Mouse (Mus musculus) midbrain, embryonic 12.5 days (tissue): ENCODE measurements around the gene Tox2. TPM values are rescaled to one million over a fixed set of nuclear protein-coding genes. Genes with fewer than 3 reads are reported as not detected.
A peak's percentile ranks its signal among the peaks of the same experiment; 100 is the strongest.

ENCODE experiments used
- ATAC-seq: fragments of 200-750 bp; cut with Nextera tagmentation; 2 replicates; pipeline ENCODE4 v1.8.0; 2017; ENCODE audit warnings: low read depth, moderate TSS enrichment, moderate library complexity; ENCODE audit not compliant: low FRiP score
- H3K27ac ChIP-seq: fragments of 300-500 bp; sonication (generic); replicated peaks from 2 replicates; pipeline ENCODE4 v1.5.1; 2016; ENCODE audit warnings: mild to moderate bottlenecking
- H3K27me3 ChIP-seq: fragments of 300-500 bp; sonication (generic); 2 replicates; pipeline ENCODE4 v1.6.1; 2016; ENCODE audit warnings: mild to moderate bottlenecking
- H3K36me3 ChIP-seq: fragments of 300-500 bp; sonication (generic); 2 replicates; pipeline ENCODE4 v1.6.1; 2016
- H3K4me1 ChIP-seq: fragments of 300-500 bp; sonication (generic); 2 replicates; pipeline ENCODE4 v1.6.1; 2016
- H3K4me2 ChIP-seq: fragments of 300-500 bp; sonication (generic); replicated peaks from 2 replicates; pipeline ENCODE4 v1.6.1; 2016; ENCODE audit warnings: mild to moderate bottlenecking, moderate library complexity
- H3K4me3 ChIP-seq: fragments of 300-500 bp; sonication (generic); 2 replicates; pipeline ENCODE4 v1.5.1; 2016; ENCODE audit warnings: mild to moderate bottlenecking
- H3K9ac ChIP-seq: fragments of 300-500 bp; sonication (generic); replicated peaks from 2 replicates; pipeline ENCODE4 v1.6.1; 2016; ENCODE audit warnings: mild to moderate bottlenecking, moderate library complexity
- H3K9me3 ChIP-seq: fragments of 300-500 bp; sonication (generic); 2 replicates; pipeline ENCODE4 v1.6.1; 2016; ENCODE audit warnings: mild to moderate bottlenecking
- WGBS: fragments of 180-500 bp; shearing (Covaris S2); methylation state at CpG from one replicate; pipeline ENCODE4 v1.1.7; 2016; 5-methylcytosine and 5-hydroxymethylcytosine counted together
- polyA plus RNA-seq: library from polyadenylated mRNA; unstranded; fragments of >200 nt; fragmentation: Nextera tagmentation; extraction: Ambion mirVana; gene quantifications from 2 replicates; pipeline ENCODE4 v1.2.1, GENCODE M21; 2016

Gene Tox2
- polyA plus RNA-seq, 1 experiment from 2014 or later: 38.1 TPM

DNA sequence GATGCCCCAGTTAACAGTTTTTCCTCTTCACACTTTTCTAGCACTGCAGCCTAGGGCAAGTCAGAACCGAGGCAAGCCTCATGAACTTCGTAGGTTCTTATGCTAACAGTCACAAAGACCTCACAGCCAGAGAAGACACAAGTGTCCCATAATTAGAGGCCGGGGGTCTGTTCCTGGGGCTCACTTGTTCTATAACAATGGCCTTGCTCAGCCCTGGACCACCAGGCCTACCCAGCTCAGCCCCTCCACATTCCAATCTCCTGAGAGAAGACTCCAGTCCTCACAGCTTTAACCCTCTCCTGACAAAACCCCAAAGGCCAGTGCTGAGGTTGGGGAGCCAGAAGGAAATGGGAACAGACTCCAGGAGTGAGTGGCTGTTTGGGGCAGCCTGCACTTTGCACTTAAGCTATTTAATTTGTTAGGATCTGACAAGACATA lies 12.9 kb upstream of the Tox2 start:
- H3K4me3 ChIP-seq: no peak overlapping the region
- H3K9ac ChIP-seq: no peak overlapping the region; the same call in 1 of the 2 replicates
- H3K4me1 ChIP-seq: peaks cover 50% of the 10 kb centered on the region
- H3K36me3 ChIP-seq: no peaks in the 10 kb centered on the region
- H3K27me3 ChIP-seq: peaks cover 8% of the 10 kb centered on the region; the same call in 1 of the 2 replicates
- ATAC-seq: peak; percentile 82
- no peaks in the 10 kb centered on the region for H3K9me3 ChIP-seq
- 4% methylated on average over 3 of the region's 3 CpGs for WGBS
- H3K4me2 ChIP-seq: peak overlapping the region; percentile 27
- H3K27ac ChIP-seq: peak overlapping the region; percentile 72

DNA sequence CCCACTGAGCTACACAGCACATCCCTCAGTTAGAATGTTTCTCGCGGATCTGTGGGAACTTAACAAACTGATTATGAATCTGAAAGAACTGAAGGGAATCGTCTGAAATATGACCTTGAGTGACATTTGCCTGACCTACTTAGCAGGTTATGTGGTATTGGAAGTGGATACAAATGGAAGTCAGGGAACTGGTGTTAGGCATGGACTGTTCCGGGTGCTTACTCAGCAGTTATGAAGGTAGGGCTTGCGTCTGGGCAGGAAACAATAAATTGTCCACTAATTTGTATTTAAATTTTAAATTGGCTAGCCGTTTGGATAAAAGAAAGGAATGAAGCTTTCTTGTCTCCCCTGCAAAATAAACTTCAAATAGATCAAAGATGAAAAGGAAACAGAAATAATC lies 10.4 kb upstream of the Tox2 start:
- Histone ChIP-seq H3K27me3 (peaks cover 8% of the 10 kb centered on the region; the same call in 1 of the 2 replicates), H3K4me2 (no peak overlapping the region), H3K9ac (no peak overlapping the region), H3K4me1 (peaks cover 60% of the 10 kb centered on the region), H3K9me3 (no peaks in the 10 kb centered on the region), H3K4me3 (no peak overlapping the region), H3K36me3 (no peaks in the 10 kb centered on the region), H3K27ac (no peak overlapping the region)
- ATAC-seq: no peak
- WGBS: 72% methylated on average over 6 of the region's 6 CpGs

GRCm38 (mm10) chr2:163194015-163194414 lies 8.9 kb upstream of the Tox2 start:
- Histone ChIP-seq H3K4me2 (no peak overlapping the region), H3K9me3 (no peaks in the 10 kb centered on the region), H3K36me3 (no peaks in the 10 kb centered on the region), H3K27ac (peak overlapping the region; percentile 61), H3K27me3 (peaks cover 15% of the 10 kb centered on the region; the same call in 1 of the 2 replicates), H3K4me1 (peaks cover 52% of the 10 kb centered on the region), H3K9ac (no peak overlapping the region), H3K4me3 (no peak overlapping the region)
- ATAC-seq: no peak
- 32% methylated on average over 2 of the region's 2 CpGs for WGBS

DNA sequence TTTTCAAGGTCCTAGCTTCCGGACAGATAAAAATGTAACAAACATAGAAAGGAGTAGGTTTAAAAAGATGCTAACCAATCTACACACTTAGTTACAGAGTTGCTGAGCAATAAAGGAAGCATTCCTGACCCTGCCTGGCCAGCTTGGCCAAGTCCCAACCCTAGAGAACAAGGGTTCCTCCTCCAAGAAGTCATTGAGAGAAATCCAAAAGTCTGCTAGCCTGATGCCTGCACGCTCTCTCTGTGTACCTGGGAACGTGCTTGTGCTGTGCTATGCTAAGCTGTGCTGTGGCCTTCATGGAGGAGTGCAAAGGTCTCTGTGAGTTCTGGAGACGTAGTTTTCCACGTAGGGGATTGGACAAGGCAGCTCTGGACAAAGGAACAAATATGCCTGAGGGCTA lies 8.4 kb upstream of the Tox2 start:
- ATAC-seq: no peak
- Histone ChIP-seq H3K27me3 (peaks cover 20% of the 10 kb centered on the region; the same call in 1 of the 2 replicates), H3K4me3 (no peak overlapping the region), H3K36me3 (no peaks in the 10 kb centered on the region), H3K4me1 (peaks cover 47% of the 10 kb centered on the region), H3K4me2 (no peak overlapping the region), H3K9ac (no peak overlapping the region), H3K9me3 (no peaks in the 10 kb centered on the region), H3K27ac (peak overlapping the region; percentile 61; the same call in 1 of the 2 replicates)
- WGBS: 62% methylated on average over 5 of the region's 5 CpGs

GRCm38 (mm10) chr2:163195106-163195833 lies 7.7 kb upstream of the Tox2 start:
- ATAC-seq: no peak; the same call in 1 of the 2 replicates
- H3K9ac ChIP-seq: no peak overlapping the region
- H3K4me3 ChIP-seq: no peak overlapping the region
- no peaks in the 10 kb centered on the region for H3K36me3 ChIP-seq
- H3K4me2 ChIP-seq: peak overlapping the region; percentile 14
- 5% methylated on average over 6 of the region's 6 CpGs for WGBS
- H3K27me3 ChIP-seq: peaks cover 24% of the 10 kb centered on the region; the same call in 1 of the 2 replicates
- peaks cover 40% of the 10 kb centered on the region for H3K4me1 ChIP-seq
- no peaks in the 10 kb centered on the region for H3K9me3 ChIP-seq
- H3K27ac ChIP-seq: peak overlapping the region; percentile 72

DNA sequence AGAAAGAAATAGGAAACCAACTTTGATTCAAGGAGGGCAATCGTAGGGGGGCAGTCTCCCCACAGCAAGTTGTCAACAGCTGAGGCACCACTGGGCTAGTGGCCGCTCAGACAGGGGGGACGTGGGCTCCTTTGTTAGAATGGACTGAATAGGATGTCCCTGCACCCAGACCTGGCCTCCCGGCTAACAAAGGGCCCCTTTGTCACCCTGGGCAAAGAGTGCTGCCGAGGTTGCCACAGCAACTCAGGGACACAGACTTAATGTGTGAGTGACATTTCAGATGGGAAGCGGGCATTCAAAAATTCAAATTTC lies 7.1 kb upstream of the Tox2 start:
- peak overlapping the region; percentile 14 for H3K4me2 ChIP-seq
- WGBS: 9% methylated on average over 6 of the region's 6 CpGs
- no peak overlapping the region for H3K4me3 ChIP-seq
- no peaks in the 10 kb centered on the region for H3K36me3 ChIP-seq
- H3K9me3 ChIP-seq: no peaks in the 10 kb centered on the region
- peak overlapping the region; percentile 72 for H3K27ac ChIP-seq
- H3K4me1 ChIP-seq: peaks cover 35% of the 10 kb centered on the region
- H3K27me3 ChIP-seq: peaks cover 24% of the 10 kb centered on the region; the same call in 1 of the 2 replicates
- ATAC-seq: peak; percentile 91
- H3K9ac ChIP-seq: no peak overlapping the region

DNA sequence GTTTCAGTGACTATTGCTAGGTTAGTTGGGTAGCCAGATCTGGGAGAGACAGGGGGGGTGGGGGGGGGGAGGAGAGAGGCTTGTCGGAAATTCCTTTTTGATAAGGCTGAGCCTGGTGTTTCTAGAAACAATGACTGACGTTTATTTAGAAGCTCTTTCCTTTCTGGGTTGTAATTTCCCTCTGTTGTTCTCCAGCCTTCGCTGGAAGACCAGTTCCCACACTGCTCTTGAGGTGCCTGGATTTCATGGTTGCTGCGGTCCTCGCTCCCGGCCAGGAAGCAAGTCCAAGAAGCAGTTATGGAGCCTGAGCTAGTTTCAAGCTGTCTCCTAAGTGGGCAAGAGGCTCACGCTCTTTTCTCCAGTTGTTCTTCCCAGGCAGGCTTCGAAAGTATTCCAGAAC lies 1.0 kb upstream of the Tox2 start:
- Histone ChIP-seq H3K4me2 (peak overlapping the region; percentile 84), H3K27me3 (peaks cover 37% of the 10 kb centered on the region; the same call in 1 of the 2 replicates), H3K9ac (no peak overlapping the region), H3K4me1 (peaks cover 42% of the 10 kb centered on the region), H3K4me3 (peak overlapping the region; percentile 73; the same call in 1 of the 2 replicates), H3K9me3 (peaks cover 8% of the 10 kb centered on the region; the same call in 1 of the 2 replicates), H3K27ac (peak overlapping the region; percentile 11; the same call in 1 of the 2 replicates), H3K36me3 (no peaks in the 10 kb centered on the region)
- WGBS: 51% methylated on average over 8 of the region's 8 CpGs
- ATAC-seq: no peak

DNA sequence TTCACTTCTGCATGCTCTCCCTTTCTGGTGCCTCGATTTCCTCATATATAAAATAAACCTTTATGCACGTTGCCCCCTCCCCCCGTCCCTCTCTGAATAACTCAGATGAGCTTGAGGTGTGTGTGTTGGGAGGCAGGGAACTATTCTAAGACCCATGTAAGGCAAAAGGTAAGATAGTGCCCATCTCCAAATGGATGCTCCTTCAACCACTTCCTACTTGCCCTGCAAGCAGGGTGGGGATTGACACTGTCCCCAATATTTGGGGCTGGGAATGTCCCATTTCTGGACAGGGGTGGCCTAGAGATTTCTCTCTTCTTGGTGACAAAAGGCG lies 407 bp upstream of the Tox2 start:
- H3K4me3 ChIP-seq: peak overlapping the region; percentile 73
- peak overlapping the region; percentile 84 for H3K4me2 ChIP-seq
- H3K27ac ChIP-seq: peak overlapping the region; percentile 11; the same call in 1 of the 2 replicates
- WGBS: 1% methylated on average over 4 of the region's 4 CpGs
- H3K36me3 ChIP-seq: no peaks in the 10 kb centered on the region
- peaks cover 8% of the 10 kb centered on the region; the same call in 1 of the 2 replicates for H3K9me3 ChIP-seq
- H3K9ac ChIP-seq: 0 out of 2 replicates have a peak overlapping the region, but pooled peaks have one; percentile 83
- ATAC-seq: no peak; the same call in 1 of the 2 replicates
- peaks cover 42% of the 10 kb centered on the region for H3K4me1 ChIP-seq
- peaks cover 37% of the 10 kb centered on the region; the same call in 1 of the 2 replicates for H3K27me3 ChIP-seq

DNA sequence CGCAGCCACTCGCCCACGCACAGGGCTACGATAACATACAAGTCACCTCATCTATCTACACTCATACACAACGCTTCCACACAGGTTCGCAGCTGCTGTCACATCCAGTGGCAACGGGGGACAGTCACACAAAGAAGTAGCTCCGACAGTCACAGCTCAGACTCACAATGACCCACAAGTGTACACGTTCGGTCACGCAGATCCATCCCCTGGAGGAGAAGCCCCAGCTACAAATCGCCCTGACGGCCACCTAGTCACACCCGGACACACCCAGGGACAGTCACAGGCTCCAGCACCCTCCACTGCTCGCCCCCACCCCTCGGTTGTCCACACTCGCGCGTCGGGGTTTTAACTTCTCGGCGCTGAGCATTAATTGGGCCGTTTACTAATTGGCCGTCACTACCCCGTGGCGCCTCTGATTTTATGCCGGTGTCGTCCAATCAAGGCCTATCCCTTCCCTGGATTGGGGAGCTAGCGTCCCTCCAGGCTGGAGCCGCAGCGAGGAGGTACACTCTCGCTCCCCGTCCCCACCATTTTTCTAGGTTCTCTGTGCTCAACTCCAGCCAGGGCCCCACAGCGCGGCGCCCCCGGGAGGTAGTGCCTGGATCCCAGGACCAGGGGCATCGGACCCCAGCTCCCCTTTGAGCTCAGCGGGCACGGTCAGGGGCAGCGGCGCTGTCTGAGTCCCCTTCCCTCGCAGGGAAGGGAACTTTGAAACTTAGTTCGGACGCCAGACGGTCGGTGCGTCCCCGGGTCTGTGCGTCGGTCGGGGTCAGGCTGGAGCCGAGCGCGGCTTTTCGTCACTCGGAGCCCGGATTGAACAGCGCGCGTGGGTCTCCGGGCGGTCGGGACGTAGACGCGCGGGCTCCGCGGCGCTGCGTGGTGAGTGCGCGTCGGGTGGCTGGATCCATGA lies 966 bp downstream of the Tox2 start:
- peak overlapping the region; percentile 85 for H3K27ac ChIP-seq

GRCm38 (mm10) chr2:163204548-163205261 lies 1.8 kb downstream of the Tox2 start:
- Histone ChIP-seq H3K9me3 (peaks cover 8% of the 10 kb centered on the region; the same call in 1 of the 2 replicates), H3K27ac (peak overlapping the region; percentile 85), H3K4me2 (peak overlapping the region; percentile 84), H3K27me3 (peaks cover 21% of the 10 kb centered on the region; the same call in 1 of the 2 replicates), H3K4me1 (peaks cover 46% of the 10 kb centered on the region), H3K9ac (peak overlapping the region; percentile 83), H3K36me3 (no peaks in the 10 kb centered on the region), H3K4me3 (peak overlapping the region; percentile 73)
- under 1% methylated on average over 31 of the region's 45 CpGs for WGBS
- peak; percentile 52 for ATAC-seq

More for the DNA sequence above, 966 bp downstream of the Tox2 start:
- peak overlapping the region; percentile 73 for H3K4me3 ChIP-seq
- H3K9me3 ChIP-seq: peaks cover 8% of the 10 kb centered on the region; the same call in 1 of the 2 replicates
- H3K27me3 ChIP-seq: peaks cover 30% of the 10 kb centered on the region; the same call in 1 of the 2 replicates
- H3K4me2 ChIP-seq: peak overlapping the region; percentile 84
- H3K36me3 ChIP-seq: no peaks in the 10 kb centered on the region
- H3K9ac ChIP-seq: peak overlapping the region; percentile 83
- ATAC-seq: peak; percentile 39
- peaks cover 46% of the 10 kb centered on the region for H3K4me1 ChIP-seq
- under 1% methylated on average over 74 of the region's 75 CpGs for WGBS

DNA sequence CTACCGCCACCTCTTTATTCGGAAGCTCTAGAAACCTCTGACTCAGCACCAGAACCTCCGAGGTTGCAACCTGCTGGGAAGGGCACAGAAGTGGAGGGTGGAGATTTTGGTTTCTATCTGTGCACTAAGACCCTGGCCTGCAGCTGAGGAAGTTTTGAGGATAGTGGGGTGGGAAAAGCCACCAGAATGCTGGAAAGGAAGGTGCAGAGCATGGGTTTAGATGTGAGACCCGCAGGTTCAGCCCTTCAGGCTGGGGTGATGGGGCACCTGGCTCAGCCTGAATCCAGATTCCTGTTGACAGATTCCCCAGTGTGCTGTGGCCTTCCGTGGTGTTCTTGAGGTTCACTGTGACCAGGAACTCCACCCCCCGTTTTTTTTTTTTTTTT lies 2.3 kb downstream of the Tox2 start:
- H3K4me3 ChIP-seq: peak overlapping the region; percentile 73
- 0 out of 2 replicates have a peak, but pooled peaks cover 4% of the 10 kb centered on the region for H3K36me3 ChIP-seq
- H3K27ac ChIP-seq: peak overlapping the region; percentile 85
- peaks cover 8% of the 10 kb centered on the region; the same call in 1 of the 2 replicates for H3K9me3 ChIP-seq
- peak overlapping the region; percentile 83 for H3K9ac ChIP-seq
- H3K4me2 ChIP-seq: peak overlapping the region; percentile 84
- H3K4me1 ChIP-seq: peaks cover 46% of the 10 kb centered on the region
- no peak for ATAC-seq
- 2% methylated on average over 6 of the region's 6 CpGs for WGBS
- peaks cover 19% of the 10 kb centered on the region; the same call in 1 of the 2 replicates for H3K27me3 ChIP-seq
